Mouse (Mus musculus) olfactory bulb, adult 2 months (tissue): ENCODE results near the gene Dis3l2. TPM values are rescaled to one million over a fixed set of nuclear protein-coding genes. Genes with fewer than 3 reads are reported as not detected.

Experiments
- H3K27ac ChIP-seq: fragments of 200-500 bp; 2 replicates; pipeline ENCODE4 v1.5.1; 2012; ENCODE audit warnings: low read depth, low read length; ENCODE audit not compliant: insufficient read depth
- H3K4me1 ChIP-seq: fragments of 200-500 bp; 2 replicates; pipeline ENCODE4 v1.6.1; 2012; ENCODE audit warnings: low read length; ENCODE audit not compliant: control insufficient read depth, insufficient read depth
- H3K4me3 ChIP-seq: fragments of 200-500 bp; 2 replicates; pipeline ENCODE4 v1.5.1; 2012; ENCODE audit warnings: mild to moderate bottlenecking, low read depth, low read length, moderate library complexity; ENCODE audit not compliant: insufficient read depth
- CTCF ChIP-seq: fragments of 200-500 bp; IDR thresholded peaks from 2 replicates; pipeline ENCODE4 v1.5.1; 2012; ENCODE audit warnings: low read depth, mild to moderate bottlenecking, low read length, moderate library complexity; ENCODE audit not compliant: insufficient read depth
- POLR2A ChIP-seq: fragments of 200-500 bp; IDR thresholded peaks from 2 replicates; pipeline ENCODE4 v1.6.1; 2012; ENCODE audit warnings: mild to moderate bottlenecking, low read depth, low read length, moderate library complexity; ENCODE audit not compliant: insufficient read depth
- WGBS: fragments of 180-500 bp; shearing (Covaris S2); methylation state at CpG from one replicate; pipeline ENCODE4 v1.1.7; 2018; 5-methylcytosine and 5-hydroxymethylcytosine counted together
- polyA plus RNA-seq: library from polyadenylated mRNA; stranded (reverse); fragments of >200 nt; gene quantifications from 2 replicates; pipeline ENCODE4 v1.2.4, GENCODE M21; 2012; ENCODE audit warnings: low replicate concordance; ENCODE audit not compliant: missing spikeins, insufficient read depth, insufficient read length

Gene Dis3l2
- polyA plus RNA-seq, 1 experiment: not detected

GRCm38 (mm10) chr1:87050700-87051099 is 347.1 kb downstream of the Dis3l2 start:
- 86% methylated on average over 1 of the region's 1 CpGs for WGBS
- H3K4me1 ChIP-seq: peaks cover 20% of the 10 kb centered on the region
- H3K4me3 ChIP-seq: no peak overlapping the region
- TF ChIP-seq POLR2A (no peak), CTCF (no peak)
- H3K27ac ChIP-seq: no peak overlapping the region

- Histone ChIP-seq H3K4me1 (peaks cover 20% of the 10 kb centered on the region), H3K4me3 (no peak overlapping the region), H3K27ac (no peak overlapping the region)
- 49% methylated on average over 4 of the region's 4 CpGs for WGBS
- TF ChIP-seq POLR2A: no peak
- no peak for TF ChIP-seq CTCF
These were observed 347.8 kb downstream of the Dis3l2 start for GRCm38 (mm10) chr1:87051369-87051768.

GRCm38 (mm10) chr1:87057075-87057474 is 353.5 kb downstream of the Dis3l2 start:
- Histone ChIP-seq H3K27ac (no peak overlapping the region), H3K4me1 (peaks cover 2% of the 10 kb centered on the region; the same call in 1 of the 2 replicates), H3K4me3 (no peak overlapping the region)
- 77% methylated on average over 4 of the region's 4 CpGs for whole genome bisulfite sequencing
- TF ChIP-seq POLR2A (no peak), CTCF (no peak)

GRCm38 (mm10) chr1:87059042-87059665 is 355.5 kb downstream of the Dis3l2 start:
- TF ChIP-seq POLR2A: no peak
- TF ChIP-seq CTCF: no peak
- Histone ChIP-seq H3K27ac (no peak overlapping the region), H3K4me3 (no peak overlapping the region), H3K4me1 (no peaks in the 10 kb centered on the region)
- 73% methylated on average over 8 of the region's 8 CpGs for WGBS

- H3K4me3 ChIP-seq: no peak overlapping the region
- H3K4me1 ChIP-seq: no peaks in the 10 kb centered on the region
- no peak for TF ChIP-seq CTCF
- TF ChIP-seq POLR2A: no peak
- H3K27ac ChIP-seq: no peak overlapping the region
These were observed 357.3 kb downstream of the Dis3l2 start for GRCm38 (mm10) chr1:87060913-87061312.

GRCm38 (mm10) chr1:87070720-87071119 is 367.1 kb downstream of the Dis3l2 start:
- no peak for TF ChIP-seq CTCF
- no peak for TF ChIP-seq POLR2A
- no peak overlapping the region for H3K4me3 ChIP-seq
- H3K27ac ChIP-seq: no peak overlapping the region
- 60% methylated on average over 16 of the region's 16 CpGs for WGBS
- H3K4me1 ChIP-seq: no peaks in the 10 kb centered on the region

GRCm38 (mm10) chr1:87073776-87074175 is 370.2 kb downstream of the Dis3l2 start:
- 87% methylated on average over 8 of the region's 8 CpGs for WGBS
- Histone ChIP-seq H3K4me1 (no peaks in the 10 kb centered on the region), H3K27ac (no peak overlapping the region), H3K4me3 (no peak overlapping the region)
- TF ChIP-seq POLR2A (no peak), CTCF (no peak)

- TF ChIP-seq POLR2A (no peak), CTCF (no peak)
- Histone ChIP-seq H3K4me3 (no peak overlapping the region), H3K27ac (no peak overlapping the region), H3K4me1 (no peaks in the 10 kb centered on the region)
- 72% methylated on average over 4 of the region's 4 CpGs for WGBS
These were observed 382.6 kb downstream of the Dis3l2 start for GRCm38 (mm10) chr1:87086196-87086595.

GRCm38 (mm10) chr1:87086964-87087363 is 383.4 kb downstream of the Dis3l2 start:
- TF ChIP-seq POLR2A (no peak), CTCF (no peak)
- Histone ChIP-seq H3K4me3 (no peak overlapping the region), H3K4me1 (no peaks in the 10 kb centered on the region), H3K27ac (no peak overlapping the region)
- 77% methylated on average over 17 of the region's 17 CpGs for WGBS

GRCm38 (mm10) chr1:87089251-87089650 is 385.6 kb downstream of the Dis3l2 start:
- Histone ChIP-seq H3K27ac (no peak overlapping the region), H3K4me1 (no peaks in the 10 kb centered on the region)
- WGBS: 85% methylated on average over 11 of the region's 11 CpGs

GRCm38 (mm10) chr1:87089828-87090227 is 386.2 kb downstream of the Dis3l2 start, which contains the start of gene Alppl2:
Alppl2 (minus strand) TSS chr1:87089928.
- TF ChIP-seq POLR2A: no peak
- no peak for TF ChIP-seq CTCF
- Histone ChIP-seq H3K4me3 (no peak within 1 kb of the TSS), H3K4me1 (no peaks in the 10 kb centered on the region), H3K27ac (no peak within 1 kb of the TSS)
- 88% methylated on average over 4 of the region's 4 CpGs for WGBS

More at GRCm38 (mm10) chr1:87089251-87089650, 385.6 kb downstream of the Dis3l2 start:
- TF ChIP-seq POLR2A: no peak
- TF ChIP-seq CTCF: no peak
- no peak overlapping the region for H3K4me3 ChIP-seq
